Comparison of ENCODE assay signal across 21 mouse cellular contexts in the genomic region with DNA sequence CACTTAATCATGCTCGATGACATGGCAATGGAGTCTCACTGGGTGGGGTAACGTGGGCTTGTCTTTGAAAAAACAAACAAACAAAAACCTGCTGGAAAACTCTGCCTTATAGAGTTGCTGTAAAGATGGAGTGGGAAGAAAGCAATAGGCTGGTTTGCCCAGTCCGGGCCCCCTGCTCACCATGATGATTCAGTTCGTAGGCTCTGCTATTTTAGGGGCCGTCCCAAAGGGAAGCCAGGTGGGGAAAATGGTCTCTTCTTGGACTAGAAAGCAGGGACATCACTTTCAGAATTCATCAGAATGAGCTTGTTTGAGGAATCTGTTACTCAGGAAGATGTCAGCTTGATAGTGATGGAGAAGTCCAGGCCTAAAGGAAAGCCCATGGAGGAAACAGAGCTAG. TPM values are rescaled to one million over a fixed set of nuclear protein-coding genes. Genes with fewer than 3 reads are reported as not detected.
DNase-seq lines count a peak whose midpoint lies in the region; ATAC-seq and TF ChIP-seq lines count a peak whose summit lies in the region.
"Had no signal": no experiment of that assay in that cellular context is flagged by ENCODE, and none has a peak within 500 bp of the region (broad histone marks: within the 10 kb centered on the region; RNA-seq: fewer than 3 reads in every experiment).

No protein-coding gene starts in this region.

- DNase-seq in heart, adult 11 months = peak; percentile 67
- no peak for DNase-seq in heart, postnatal 36 days
- peak; percentile 32 for DNase-seq in intestine, embryonic 14.5 days (ENCODE audit: low spot score)
- DNase-seq in kidney, postnatal 10 days = no peak
- peak; percentile 51 for DNase-seq in midbrain, embryonic 11.5 days (ENCODE audit: low spot score, missing footprints)
- no peak for DNase-seq in midbrain, embryonic 10.5 days (ENCODE audit: low spot score)
- DNase-seq: adrenal gland, adult 8-10 months; adrenal gland, postnatal 10 days; adrenal gland, postnatal 25 days; B cell, adult 2 months; cerebellum, adult 11 months; cerebellum, adult 11-12 months had no signal

- H3K27me3 ChIP-seq in intestine, embryonic 14.5 days (replicated peaks; ENCODE audit: control insufficient read depth, insufficient read depth, low read length) = no peaks in the 10 kb centered on the region
- H3K27me3 ChIP-seq in intestine, postnatal 0 days (replicated peaks; ENCODE audit: control insufficient read depth, insufficient read depth, low read length) = no peaks in the 10 kb centered on the region
- no peaks in the 10 kb centered on the region for H3K27me3 ChIP-seq in kidney, embryonic 14.5 days (ENCODE audit: control insufficient read depth, insufficient read depth, low read length)
- H3K27me3 ChIP-seq in midbrain, embryonic 11.5 days (ENCODE audit: control insufficient read depth, insufficient read depth, low read length) = no peaks in the 10 kb centered on the region
- H3K27me3 ChIP-seq in midbrain, embryonic 10.5 days (ENCODE audit: low read depth, poor library complexity, severe bottlenecking) = no peaks in the 10 kb centered on the region
- H3K27me3 ChIP-seq: CH12.LX had no signal

- no peak overlapping the region for H3K4me3 ChIP-seq in intestine, embryonic 14.5 days (ENCODE audit: low read depth, low read length)
- H3K4me3 ChIP-seq in intestine, postnatal 0 days (ENCODE audit: low read depth, low read length) = no peak overlapping the region
- H3K4me3 ChIP-seq in kidney, embryonic 14.5 days (ENCODE audit: low read length) = no peak overlapping the region
- H3K4me3 ChIP-seq in midbrain, embryonic 11.5 days (ENCODE audit: low read depth, low read length) = no peak overlapping the region
- no peak overlapping the region for H3K4me3 ChIP-seq in midbrain, embryonic 10.5 days

- intact Hi-C loops in heart, postnatal 36 days (cut with DNase I) = no loop called here

- H3K4me2 ChIP-seq in intestine, embryonic 14.5 days (ENCODE audit: low read length) = no peak overlapping the region
- H3K4me2 ChIP-seq in intestine, postnatal 0 days (replicated peaks; ENCODE audit: low read depth) = no peak overlapping the region
- H3K4me2 ChIP-seq in kidney, embryonic 14.5 days (replicated peaks; ENCODE audit: low read depth, low read length) = no peak overlapping the region
- no peak overlapping the region for H3K4me2 ChIP-seq in midbrain, embryonic 11.5 days

- H3K4me1 ChIP-seq in intestine, embryonic 14.5 days (replicated peaks; ENCODE audit: control insufficient read depth, insufficient read depth, low read length) = no peaks in the 10 kb centered on the region
- no peaks in the 10 kb centered on the region for H3K4me1 ChIP-seq in intestine, postnatal 0 days (replicated peaks; ENCODE audit: control insufficient read depth, insufficient read depth, low read length)
- H3K4me1 ChIP-seq in kidney, embryonic 14.5 days (ENCODE audit: control insufficient read depth, insufficient read depth, low read length) = no peaks in the 10 kb centered on the region
- no peaks in the 10 kb centered on the region for H3K4me1 ChIP-seq in midbrain, embryonic 11.5 days (ENCODE audit: control insufficient read depth, insufficient read depth, low read length)
- H3K4me1 ChIP-seq in midbrain, embryonic 10.5 days = peaks cover 4% of the 10 kb centered on the region; the same call in 1 of the 2 replicates

- H3K36me3 ChIP-seq in intestine, embryonic 14.5 days (ENCODE audit: control insufficient read depth, insufficient read depth, low read length) = no peaks in the 10 kb centered on the region
- no peaks in the 10 kb centered on the region for H3K36me3 ChIP-seq in intestine, postnatal 0 days (ENCODE audit: control insufficient read depth, insufficient read depth)
- H3K36me3 ChIP-seq in kidney, embryonic 14.5 days (ENCODE audit: control insufficient read depth, insufficient read depth, low read length) = no peaks in the 10 kb centered on the region
- H3K36me3 ChIP-seq in midbrain, embryonic 11.5 days (ENCODE audit: control insufficient read depth, insufficient read depth, low read length) = no peaks in the 10 kb centered on the region
- H3K36me3 ChIP-seq in midbrain, embryonic 10.5 days = no peaks in the 10 kb centered on the region
- H3K36me3 ChIP-seq: G1E had no signal

- no peaks in the 10 kb centered on the region for H3K9me3 ChIP-seq in intestine, embryonic 14.5 days (ENCODE audit: control insufficient read depth, low read length)
- no peaks in the 10 kb centered on the region for H3K9me3 ChIP-seq in intestine, postnatal 0 days (ENCODE audit: control insufficient read depth)
- H3K9me3 ChIP-seq in kidney, embryonic 14.5 days (ENCODE audit: control insufficient read depth, low read length) = no peaks in the 10 kb centered on the region
- H3K9me3 ChIP-seq in midbrain, embryonic 11.5 days (ENCODE audit: control insufficient read depth, low read length) = no peaks in the 10 kb centered on the region
- no peaks in the 10 kb centered on the region; the same call in 1 of the 2 replicates for H3K9me3 ChIP-seq in midbrain, embryonic 10.5 days (replicated peaks)
- H3K9me3 ChIP-seq: G1E had no signal

- no peak overlapping the region for H3K9ac ChIP-seq in intestine, embryonic 14.5 days (ENCODE audit: low read length)
- H3K9ac ChIP-seq in intestine, postnatal 0 days (ENCODE audit: low read depth, low read length) = no peak overlapping the region
- H3K9ac ChIP-seq in kidney, embryonic 14.5 days (ENCODE audit: low read depth, low read length) = no peak overlapping the region
- H3K9ac ChIP-seq in midbrain, embryonic 11.5 days (ENCODE audit: low read length) = no peak overlapping the region

- no peak for TF ChIP-seq CTCF in intestine, postnatal 0 days (IDR thresholded peaks at IDR 0.05; ENCODE audit: low read depth)

- 83% methylated on average over 5 of the region's 5 CpGs for WGBS in intestine, embryonic 14.5 days
- WGBS in intestine, postnatal 0 days = 81% methylated on average over 5 of the region's 5 CpGs
- WGBS in kidney, embryonic 14.5 days = 33% methylated on average over 5 of the region's 5 CpGs
- WGBS in midbrain, embryonic 11.5 days = 85% methylated on average over 5 of the region's 5 CpGs
- 89% methylated on average over 5 of the region's 5 CpGs for WGBS in midbrain, embryonic 10.5 days

- ATAC-seq in intestine, embryonic 14.5 days (replicated peaks; ENCODE audit: low FRiP score, low TSS enrichment, low read depth) = no peak
- ATAC-seq in intestine, postnatal 0 days = no peak
- 0 out of 2 replicates have a peak, but pooled peaks have one; percentile 55 for ATAC-seq in kidney, embryonic 14.5 days (ENCODE audit: low FRiP score, low TSS enrichment)
- ATAC-seq in midbrain, embryonic 11.5 days (ENCODE audit: low FRiP score) = no peak
- ATAC-seq: activated CD4-positive, CD25-positive, alpha-beta regulatory T cell, adult 4 months; CD4-positive, CD25-positive, alpha-beta regulatory T cell, adult 4 months; Patski had no signal

- no peak overlapping the region for H3K27ac ChIP-seq in intestine, embryonic 14.5 days (ENCODE audit: low read depth)
- no peak overlapping the region for H3K27ac ChIP-seq in intestine, postnatal 0 days (ENCODE audit: low read depth, low read length)
- H3K27ac ChIP-seq in kidney, embryonic 14.5 days (ENCODE audit: low read depth, low read length) = no peak overlapping the region
- no peak overlapping the region for H3K27ac ChIP-seq in midbrain, embryonic 11.5 days (ENCODE audit: low read depth, low read length)
- no peak overlapping the region for H3K27ac ChIP-seq in midbrain, embryonic 10.5 days (replicated peaks)

RNA-seq across cellular contexts. Expression of gene Gpr1, which starts 12.9 kb away (rescaled TPM):
- total RNA-seq in heart, postnatal 36 days (2021) = under 1 TPM; 0.44 to 0.49 TPM
- polyA plus RNA-seq in intestine, embryonic 14.5 days (2014; fragmentation: Nextera tagmentation; extraction: Ambion mirVana) = 0.09 TPM in 1 of 2 replicates, not detected in the other
- polyA plus RNA-seq in intestine, postnatal 0 days (2015; fragmentation: Nextera tagmentation; extraction: Ambion mirVana) = 0.08 TPM in 2 replicates
- polyA plus RNA-seq in kidney, embryonic 14.5 days (2014; fragmentation: Nextera tagmentation; extraction: Ambion mirVana) = 0.10 and 0.28 TPM in 2 replicates
- polyA plus RNA-seq in midbrain, embryonic 11.5 days (2014; fragmentation: Nextera tagmentation; extraction: Ambion mirVana) = 0.08 and 0.22 TPM in 2 replicates
- 0.25 and 0.30 TPM in 2 replicates for polyA plus RNA-seq in midbrain, embryonic 10.5 days (2016; fragmentation: Nextera tagmentation; extraction: Ambion mirVana)
- total RNA-seq: adrenal gland, postnatal 25 days; CH12.LX; MEL had no signal
- polyA plus RNA-seq: C2C12; CD4-positive, CD25-positive, alpha-beta regulatory T cell, adult 4 months; Patski had no signal

RNA-seq across cellular contexts. Expression of gene Zdbf2, which starts 45.8 kb away (rescaled TPM):
- under 1 TPM; 0.30 to 0.69 TPM for total RNA-seq in heart, postnatal 36 days (2021)
- polyA plus RNA-seq in intestine, embryonic 14.5 days (2014; fragmentation: Nextera tagmentation; extraction: Ambion mirVana) = 7.5 and 9.6 TPM in 2 replicates
- 1.8 and 1.9 TPM in 2 replicates for polyA plus RNA-seq in intestine, postnatal 0 days (2015; fragmentation: Nextera tagmentation; extraction: Ambion mirVana)
- 8.1 and 8.6 TPM in 2 replicates for polyA plus RNA-seq in kidney, embryonic 14.5 days (2014; fragmentation: Nextera tagmentation; extraction: Ambion mirVana)
- 16.5 and 17.5 TPM in 2 replicates for polyA plus RNA-seq in midbrain, embryonic 11.5 days (2014; fragmentation: Nextera tagmentation; extraction: Ambion mirVana)
- 18.1 and 19.3 TPM in 2 replicates for polyA plus RNA-seq in midbrain, embryonic 10.5 days (2016; fragmentation: Nextera tagmentation; extraction: Ambion mirVana)
- total RNA-seq: CH12.LX, MEL had no signal
- polyA plus RNA-seq: activated CD4-positive, CD25-positive, alpha-beta regulatory T cell, adult 4 months; C2C12; CD4-positive, CD25-positive, alpha-beta regulatory T cell, adult 4 months; G1E; Patski had no signal

RNA-seq across cellular contexts. Expression of gene Ndufs1, which starts 50.6 kb away (rescaled TPM):
- total RNA-seq in heart, postnatal 36 days (2021) = 100 to 1,000 TPM; 846 to 857 TPM
- 140 and 146 TPM in 2 replicates for polyA plus RNA-seq in intestine, embryonic 14.5 days (2014; fragmentation: Nextera tagmentation; extraction: Ambion mirVana)
- polyA plus RNA-seq in intestine, postnatal 0 days (2015; fragmentation: Nextera tagmentation; extraction: Ambion mirVana) = 124 and 129 TPM in 2 replicates
- 113 and 147 TPM in 2 replicates for polyA plus RNA-seq in kidney, embryonic 14.5 days (2014; fragmentation: Nextera tagmentation; extraction: Ambion mirVana)
- 138 and 152 TPM in 2 replicates for polyA plus RNA-seq in midbrain, embryonic 11.5 days (2014; fragmentation: Nextera tagmentation; extraction: Ambion mirVana)
- 142 and 148 TPM in 2 replicates for polyA plus RNA-seq in midbrain, embryonic 10.5 days (2016; fragmentation: Nextera tagmentation; extraction: Ambion mirVana)

RNA-seq across cellular contexts. Expression of gene Eef1b2, which starts 50.6 kb away (rescaled TPM):
- 100 to 1,000 TPM; 413 to 418 TPM for total RNA-seq in heart, postnatal 36 days (2021)
- 798 and 813 TPM in 2 replicates for polyA plus RNA-seq in intestine, embryonic 14.5 days (2014; fragmentation: Nextera tagmentation; extraction: Ambion mirVana)
- 316 and 324 TPM in 2 replicates for polyA plus RNA-seq in intestine, postnatal 0 days (2015; fragmentation: Nextera tagmentation; extraction: Ambion mirVana)
- 691 and 852 TPM in 2 replicates for polyA plus RNA-seq in kidney, embryonic 14.5 days (2014; fragmentation: Nextera tagmentation; extraction: Ambion mirVana)
- polyA plus RNA-seq in midbrain, embryonic 11.5 days (2014; fragmentation: Nextera tagmentation; extraction: Ambion mirVana) = 465 and 509 TPM in 2 replicates
- 538 and 588 TPM in 2 replicates for polyA plus RNA-seq in midbrain, embryonic 10.5 days (2016; fragmentation: Nextera tagmentation; extraction: Ambion mirVana)

Comparison
In these comparisons a context has a peak if more than half of its experiments do, and no peak if none do; other contexts are left out.
1. DNase-seq: peak in heart, adult 11 months (single experiment), intestine, embryonic 14.5 days (single experiment) and midbrain, embryonic 11.5 days (single experiment); none in heart, postnatal 36 days (0 of 2), kidney, postnatal 10 days (single experiment) and midbrain, embryonic 10.5 days (single experiment).